Mouse (Mus musculus) layer of hippocampus, adult 8-10 months (tissue): Measurements from ENCODE around the gene Imp4. TPM values are rescaled to one million over a fixed set of nuclear protein-coding genes. Genes with fewer than 3 reads are reported as not detected.
A peak's percentile ranks its signal among the peaks of the same experiment; 100 is the strongest.

Experiments used
- DNase-seq, 2 experiments: peaks; one replicate each; pipeline ENCODE4 v3.0.0; 2022; ENCODE audit warnings: low spot score in 2 of 2
- total RNA-seq, 4 experiments: library from RNA; stranded (reverse); gene quantifications; 2 replicates each; pipeline ENCODE4 v1.2.4; 2022

The Imp4 gene
- total RNA-seq, 4 experiments from 2014 or later, result 32.3 to 36.9 (median 33.4) TPM

DNA sequence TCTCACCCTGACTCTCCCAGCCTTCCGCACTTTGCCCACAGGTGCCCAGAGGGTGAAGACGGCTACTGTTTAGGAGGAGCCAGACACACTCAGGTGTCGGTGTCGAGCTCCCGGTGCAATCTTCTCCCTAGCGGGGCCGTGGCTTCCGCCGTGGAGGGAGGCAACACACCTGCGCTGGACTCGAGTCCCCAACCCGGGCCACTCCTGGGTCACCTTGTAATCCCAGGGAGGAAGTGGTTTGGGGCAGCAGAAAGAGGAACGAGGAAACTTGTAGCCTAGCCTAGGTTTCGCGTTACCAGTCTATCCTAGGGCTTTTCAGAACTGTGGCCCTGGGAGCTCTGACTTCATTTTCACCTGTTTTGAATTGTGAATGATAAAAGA, 20.4 kb downstream of the Imp4 start:
- DNase-seq, result no peak

DNA sequence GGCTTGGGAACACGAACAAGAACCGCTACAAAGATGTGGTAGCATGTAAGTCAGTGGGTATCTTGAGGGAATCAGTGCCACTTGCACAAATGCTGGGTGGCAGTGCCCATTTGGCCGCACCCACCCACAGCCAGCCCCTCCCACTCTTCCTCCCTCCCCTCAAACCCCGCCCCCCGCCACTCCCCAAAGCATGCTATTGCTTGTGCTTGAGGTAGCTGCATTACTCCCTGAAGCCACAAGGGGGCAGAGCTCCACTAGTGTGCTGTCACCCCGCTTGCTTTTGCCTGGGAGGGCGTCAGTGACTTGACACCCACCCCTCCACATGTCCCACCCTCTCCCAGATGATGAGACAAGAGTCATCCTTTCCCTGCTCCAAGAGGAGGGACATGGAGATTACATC, 23.1 kb downstream of the Imp4 start:
- DNase-seq, result peak in 1 of 2 experiments; percentile 45

- DNase-seq, result no peak
Observed at GRCm38 (mm10) chr1:34464310-34464817, 24.7 kb downstream of the Imp4 start.

- DNase-seq, result no peak
Observed at GRCm38 (mm10) chr1:34465445-34465844, 25.8 kb downstream of the Imp4 start.

- no peak for DNase-seq
Observed at GRCm38 (mm10) chr1:34468051-34468450, 28.4 kb downstream of the Imp4 start.

GRCm38 (mm10) chr1:34468500-34468899, 28.8 kb downstream of the Imp4 start:
- DNase-seq, result no peak

DNA sequence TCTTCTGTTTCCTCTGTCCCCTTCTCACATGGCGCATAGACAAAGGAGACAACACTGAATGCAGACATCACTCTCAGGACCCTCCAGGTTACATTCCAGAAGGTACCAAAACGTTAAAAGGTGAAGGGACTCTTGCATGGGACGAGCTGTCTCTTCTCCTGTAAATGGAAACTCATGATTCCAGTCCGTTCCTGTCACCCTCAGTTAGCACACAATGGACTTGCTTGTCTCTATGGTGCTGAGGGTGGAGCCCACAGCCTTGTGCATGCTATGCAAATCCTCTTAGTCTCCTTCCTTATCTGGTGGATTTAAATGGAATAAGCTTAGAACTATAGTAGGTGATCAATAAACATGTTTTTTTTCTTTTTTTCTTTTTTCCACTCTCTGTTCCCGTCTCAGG, 30.1 kb downstream of the Imp4 start:
- no peak for DNase-seq

GRCm38 (mm10) chr1:34472427-34473300, 33.0 kb downstream of the Imp4 start:
- no peak for DNase-seq

DNA sequence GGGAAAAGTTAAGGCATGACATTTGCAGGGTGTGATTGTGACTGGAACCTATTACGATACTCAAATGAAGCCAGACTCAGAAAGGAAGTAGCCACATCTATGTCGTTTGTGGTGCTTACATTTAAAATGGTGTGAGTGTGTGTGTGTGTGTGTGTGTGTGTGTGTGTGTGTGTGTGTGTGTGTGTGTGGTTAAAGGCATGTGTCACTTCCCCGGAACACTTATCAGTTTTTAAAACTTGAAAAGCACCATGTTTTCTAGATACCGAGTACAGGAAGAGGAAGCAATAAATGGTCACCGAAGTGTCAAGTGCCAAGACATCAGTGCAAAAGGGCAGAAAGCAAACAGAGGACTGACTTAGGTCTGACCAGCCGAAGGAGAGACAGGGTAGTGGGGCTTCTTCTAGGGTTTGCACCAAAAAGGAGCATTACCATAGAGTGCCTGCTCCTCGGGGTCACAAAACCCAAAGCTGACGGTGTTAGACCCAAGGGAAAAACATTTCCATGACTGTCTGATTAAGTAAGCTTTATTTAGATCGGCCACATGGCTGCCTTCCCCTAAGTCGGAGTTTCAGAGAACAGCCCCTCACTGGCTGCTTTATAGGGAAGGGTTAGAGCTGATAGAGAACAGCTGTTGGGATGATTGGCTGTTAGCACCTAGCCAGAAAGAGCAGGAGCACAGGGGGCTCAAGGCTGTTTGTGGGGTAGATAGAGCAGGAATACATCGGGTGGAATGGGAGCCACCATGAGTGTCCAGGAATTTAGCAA, 39.4 kb downstream of the Imp4 start:
- DNase-seq, result no peak

DNA sequence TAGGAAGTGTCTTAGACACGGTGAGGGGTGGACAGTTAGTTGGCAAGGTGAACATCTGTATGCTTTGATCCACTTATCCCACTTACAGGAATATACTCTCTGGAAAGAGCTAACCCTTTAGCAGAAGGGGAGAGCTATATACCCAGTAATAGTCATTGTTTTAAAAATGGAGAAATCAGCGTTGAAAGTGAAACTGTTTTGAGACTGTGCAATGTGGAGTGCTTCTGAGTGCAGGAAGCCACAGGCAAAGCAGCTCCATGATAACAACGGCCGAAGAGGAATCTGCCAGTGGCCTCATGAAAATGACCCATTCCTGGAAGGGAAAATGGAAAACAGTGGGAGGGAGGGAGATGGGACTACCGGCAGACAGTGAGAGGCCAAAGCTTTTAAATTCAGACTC, 41.1 kb downstream of the Imp4 start:
- no peak for DNase-seq

DNA sequence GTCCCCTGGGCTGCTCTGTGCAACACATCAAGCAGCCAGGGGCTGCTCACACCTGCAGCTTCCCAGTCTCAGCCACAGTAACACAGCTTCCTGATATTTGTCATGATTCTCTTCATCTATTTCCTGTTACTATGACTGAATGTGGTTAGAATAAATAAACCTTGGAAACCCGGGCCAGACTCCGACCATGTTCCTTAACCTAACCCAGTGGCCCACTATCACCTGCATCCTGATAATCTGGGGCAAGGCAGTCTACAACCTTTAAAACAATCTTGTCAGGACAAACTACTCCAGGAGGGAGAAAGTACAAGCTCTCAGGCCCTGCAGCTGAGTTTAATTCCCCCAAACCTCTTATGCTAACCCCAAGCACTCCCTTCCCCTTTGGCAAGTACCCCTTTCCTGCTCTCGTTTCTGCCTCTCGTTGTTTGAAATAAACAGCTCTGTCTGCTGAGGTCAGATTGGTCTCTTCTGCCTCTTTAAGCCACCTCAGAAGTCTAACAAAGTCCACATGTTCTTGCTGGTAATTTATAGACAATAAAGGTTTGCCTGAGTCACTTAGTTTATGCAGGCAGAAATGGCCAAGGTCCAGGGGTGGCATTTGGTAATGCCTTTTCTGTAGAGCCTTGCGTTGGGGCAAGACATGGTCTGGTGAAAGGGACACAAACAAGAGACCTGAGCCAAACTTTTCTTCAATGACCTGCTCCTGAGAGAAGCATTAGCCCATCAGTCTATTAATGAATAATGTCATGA, 42.4 kb downstream of the Imp4 start:
- no peak for DNase-seq

GRCm38 (mm10) chr1:34484470-34484869, 44.8 kb downstream of the Imp4 start:
- no peak for DNase-seq

GRCm38 (mm10) chr1:34485461-34486188, 46.0 kb downstream of the Imp4 start:
- DNase-seq, result peak; percentile 43 to 55

DNA sequence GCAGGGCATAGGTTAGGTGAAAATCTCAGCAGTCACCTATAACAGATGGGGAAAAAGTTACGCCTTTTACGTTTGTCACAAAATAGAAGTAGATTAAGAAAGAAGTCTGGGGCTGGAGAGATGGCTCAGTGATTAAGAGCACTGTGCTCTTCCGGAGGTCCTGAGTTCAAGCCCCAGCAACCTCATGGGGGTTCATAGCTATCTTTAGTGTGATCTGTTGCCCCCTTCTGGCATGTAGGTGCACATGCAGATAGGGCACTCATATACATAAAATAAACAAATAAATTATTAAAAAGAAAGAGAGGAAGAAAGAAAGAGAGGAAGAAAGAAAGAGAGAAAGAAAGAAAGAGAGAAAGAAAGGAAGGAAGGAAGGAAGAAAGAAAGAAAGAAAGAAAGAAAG, 47.7 kb downstream of the Imp4 start:
- no peak for DNase-seq

DNA sequence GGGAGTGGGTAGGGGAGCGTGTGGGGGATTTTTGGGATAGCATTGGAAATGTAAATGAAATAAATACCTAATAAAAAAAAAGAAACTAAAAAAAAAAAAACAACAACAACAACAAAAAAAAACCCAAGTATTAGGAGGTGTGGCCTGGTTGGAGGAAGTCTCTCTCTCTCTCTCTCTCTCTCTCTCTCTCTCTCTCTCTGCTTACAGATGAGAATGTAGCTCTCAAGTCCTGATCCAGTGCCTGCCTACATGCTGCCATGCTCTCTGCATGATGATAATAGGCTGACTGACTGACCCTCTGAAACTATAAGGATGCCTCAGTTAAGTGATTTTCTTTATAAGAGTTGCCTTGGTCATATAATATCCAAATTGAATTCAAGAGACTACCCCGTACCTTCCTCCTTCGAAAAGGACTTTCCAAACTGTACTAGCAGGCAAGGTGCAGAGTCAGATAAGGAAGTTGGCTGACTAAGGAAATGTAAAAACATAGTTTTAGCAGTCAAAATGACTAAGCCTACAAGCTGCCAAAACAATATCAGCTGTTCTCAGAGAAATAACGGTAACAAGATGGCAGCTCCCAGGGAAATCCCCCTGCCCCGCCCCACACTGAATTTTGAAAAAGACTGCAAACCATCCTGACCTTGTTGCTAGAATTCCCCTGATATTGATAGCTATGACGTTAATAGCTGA, 50.3 kb downstream of the Imp4 start:
- no peak for DNase-seq

- DNase-seq, result no peak
Observed at GRCm38 (mm10) chr1:34491480-34491879, 51.8 kb downstream of the Imp4 start.
